Mouse (Mus musculus): ENCODE data around the gene Crybb1.

- TF ChIP-seq CTCF (IDR thresholded peaks at IDR 0.05; ENCODE audit: control insufficient read depth, insufficient read depth, low read length) (no peak), POLR2A (IDR thresholded peaks at IDR 0.05; ENCODE audit: borderline replicate concordance, control insufficient read depth, low read depth, low read length) (no peak)
Measured at GRCm38 (mm10) chr5:112257896-112258295, 2.3 kb downstream of the Crybb1 start.
